Mouse (Mus musculus) hindbrain, embryonic 14.5 days (tissue): ENCODE data around the gene Myrip. TPM values are rescaled to one million over a fixed set of nuclear protein-coding genes. Genes with fewer than 3 reads are reported as not detected.
A peak's percentile ranks its signal among the peaks of the same experiment; 100 is the strongest.

Experiments
- ATAC-seq: fragments of 200-750 bp; cut with Nextera tagmentation; 2 replicates; pipeline ENCODE4 v1.8.0; 2017; ENCODE audit warnings: moderate number of reproducible peaks, mild to moderate bottlenecking, moderate TSS enrichment, moderate library complexity; ENCODE audit not compliant: low FRiP score
- DNase-seq: peaks from one replicate; pipeline ENCODE4 v3.0.0-alpha.2; 2015; ENCODE audit warnings: low spot score
- H3K27ac ChIP-seq: fragments of 300-500 bp; sonication (generic); 2 replicates; pipeline ENCODE4 v1.5.1; 2014; ENCODE audit warnings: mild to moderate bottlenecking, moderate library complexity
- H3K27me3 ChIP-seq: fragments of 300-500 bp; sonication (generic); 2 replicates; pipeline ENCODE4 v1.6.1; 2014; ENCODE audit warnings: mild to moderate bottlenecking, low read length, mixed read lengths; ENCODE audit not compliant: control insufficient read depth, insufficient read depth
- H3K36me3 ChIP-seq: fragments of 300-500 bp; sonication (generic); replicated peaks from 2 replicates; pipeline ENCODE4 v1.6.1; 2014; ENCODE audit not compliant: control insufficient read depth, insufficient read depth
- H3K4me1 ChIP-seq: fragments of 300-500 bp; sonication (generic); replicated peaks from 2 replicates; pipeline ENCODE4 v1.6.1; 2014; ENCODE audit warnings: antibody characterized with exemption, low read length, mixed read lengths; ENCODE audit not compliant: control insufficient read depth, insufficient read depth
- H3K4me2 ChIP-seq: fragments of 300-500 bp; sonication (generic); replicated peaks from 2 replicates; pipeline ENCODE4 v1.6.1; 2014; ENCODE audit warnings: mild to moderate bottlenecking, moderate library complexity
- H3K4me3 ChIP-seq: fragments of 300-500 bp; sonication (generic); replicated peaks from 2 replicates; pipeline ENCODE4 v1.5.1; 2014; ENCODE audit warnings: mild to moderate bottlenecking, low read length
- H3K9ac ChIP-seq: fragments of 300-500 bp; sonication (generic); 2 replicates; pipeline ENCODE4 v1.6.1; 2014
- H3K9me3 ChIP-seq: fragments of 300-500 bp; sonication (generic); 2 replicates; pipeline ENCODE4 v1.6.1; 2016; ENCODE audit warnings: low read length; ENCODE audit not compliant: control insufficient read depth
- WGBS: fragments of 180-500 bp; shearing (Covaris S2); extraction: QIAGEN DNeasy Blood & Tissue Kit; methylation state at CpG from one replicate; pipeline ENCODE4 v1.1.7; 2014; 5-methylcytosine and 5-hydroxymethylcytosine counted together
- polyA plus RNA-seq: library from polyadenylated mRNA; unstranded; fragments of >200 nt; fragmentation: Nextera tagmentation; extraction: Ambion mirVana; gene quantifications from 2 replicates; pipeline ENCODE4 v1.2.1, GENCODE M21; 2014

The Myrip gene
- polyA plus RNA-seq, 1 experiment from 2014 or later, result 7.7 TPM

DNA sequence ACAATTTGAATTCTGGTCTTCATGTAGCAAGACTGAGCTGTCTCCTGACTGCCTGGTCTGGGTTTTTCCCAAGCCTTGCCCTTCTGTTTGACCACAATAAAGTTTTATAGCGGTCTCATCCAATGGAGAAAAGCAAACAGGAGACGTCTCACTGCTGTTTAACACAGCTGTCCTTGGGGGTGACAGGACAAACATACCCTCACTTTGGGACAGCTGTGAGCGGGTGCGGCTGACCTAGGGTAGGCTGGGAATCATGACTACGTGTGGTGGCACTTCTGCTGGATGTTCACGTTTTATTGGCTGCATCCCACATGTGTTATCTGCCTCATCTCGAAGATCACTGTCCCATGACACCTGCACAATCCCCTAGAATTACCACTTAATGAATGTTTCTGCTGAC is 49.7 kb downstream of the Myrip start:
- H3K9me3 ChIP-seq, result no peaks in the 10 kb centered on the region
- H3K36me3 ChIP-seq, result no peaks in the 10 kb centered on the region
- peaks cover 17% of the 10 kb centered on the region for H3K4me1 ChIP-seq
- no peak for DNase-seq
- no peaks in the 10 kb centered on the region for H3K27me3 ChIP-seq
- no peak overlapping the region for H3K27ac ChIP-seq
- 68% methylated on average over 7 of the region's 7 CpGs for WGBS
- no peak for ATAC-seq
- no peak overlapping the region for H3K4me3 ChIP-seq
- H3K4me2 ChIP-seq, result no peak overlapping the region
- H3K9ac ChIP-seq, result no peak overlapping the region

- Histone ChIP-seq H3K9me3 (no peaks in the 10 kb centered on the region), H3K4me2 (no peak overlapping the region)
- DNase-seq, result no peak
These were observed 50.2 kb downstream of the Myrip start for GRCm38 (mm10) chr9:120351474-120351873.

DNA sequence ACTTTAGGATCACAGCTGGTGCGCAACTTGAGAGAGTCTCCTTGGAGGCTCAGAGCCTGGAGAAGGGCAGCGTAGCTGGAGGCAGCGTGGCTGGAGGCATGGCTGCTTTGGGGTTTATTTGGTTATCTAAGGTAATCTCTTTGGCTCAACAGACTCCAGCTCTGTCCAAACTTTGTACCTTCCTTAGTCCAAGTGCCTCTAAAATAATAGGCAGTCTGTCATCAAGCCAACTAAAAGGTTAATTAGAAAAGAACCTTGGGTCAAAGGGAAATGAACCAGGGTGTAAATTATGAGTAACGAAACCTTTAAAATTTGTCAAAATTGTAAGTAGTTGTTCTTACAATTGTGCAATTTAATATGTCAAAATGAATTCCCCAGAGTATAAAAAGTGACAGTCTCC is 51.7 kb downstream of the Myrip start:
- Histone ChIP-seq H3K9ac (no peak overlapping the region), H3K4me3 (no peak overlapping the region), H3K27me3 (no peaks in the 10 kb centered on the region), H3K4me2 (no peak overlapping the region), H3K4me1 (peaks cover 11% of the 10 kb centered on the region), H3K9me3 (no peaks in the 10 kb centered on the region), H3K36me3 (no peaks in the 10 kb centered on the region), H3K27ac (no peak overlapping the region)
- ATAC-seq (no peak), DNase-seq (no peak)
- 96% methylated on average over 4 of the region's 4 CpGs for WGBS

More at GRCm38 (mm10) chr9:120351474-120351873, 50.2 kb downstream of the Myrip start:
- no peak for ATAC-seq
- Histone ChIP-seq H3K27me3 (no peaks in the 10 kb centered on the region), H3K36me3 (no peaks in the 10 kb centered on the region), H3K4me3 (no peak overlapping the region), H3K27ac (no peak overlapping the region), H3K4me1 (peaks cover 12% of the 10 kb centered on the region), H3K9ac (no peak overlapping the region)
- 82% methylated on average over 8 of the region's 8 CpGs for WGBS

GRCm38 (mm10) chr9:120353967-120354366 is 52.7 kb downstream of the Myrip start:
- WGBS, result 80% methylated on average over 3 of the region's 3 CpGs
- no peak overlapping the region for H3K4me2 ChIP-seq
- no peak overlapping the region for H3K9ac ChIP-seq
- ATAC-seq (no peak), DNase-seq (no peak)
- H3K27ac ChIP-seq, result no peak overlapping the region
- no peaks in the 10 kb centered on the region; the same call in 1 of the 2 replicates for H3K27me3 ChIP-seq
- H3K4me3 ChIP-seq, result no peak overlapping the region
- H3K9me3 ChIP-seq, result no peaks in the 10 kb centered on the region
- no peaks in the 10 kb centered on the region for H3K36me3 ChIP-seq
- peaks cover 9% of the 10 kb centered on the region for H3K4me1 ChIP-seq

DNA sequence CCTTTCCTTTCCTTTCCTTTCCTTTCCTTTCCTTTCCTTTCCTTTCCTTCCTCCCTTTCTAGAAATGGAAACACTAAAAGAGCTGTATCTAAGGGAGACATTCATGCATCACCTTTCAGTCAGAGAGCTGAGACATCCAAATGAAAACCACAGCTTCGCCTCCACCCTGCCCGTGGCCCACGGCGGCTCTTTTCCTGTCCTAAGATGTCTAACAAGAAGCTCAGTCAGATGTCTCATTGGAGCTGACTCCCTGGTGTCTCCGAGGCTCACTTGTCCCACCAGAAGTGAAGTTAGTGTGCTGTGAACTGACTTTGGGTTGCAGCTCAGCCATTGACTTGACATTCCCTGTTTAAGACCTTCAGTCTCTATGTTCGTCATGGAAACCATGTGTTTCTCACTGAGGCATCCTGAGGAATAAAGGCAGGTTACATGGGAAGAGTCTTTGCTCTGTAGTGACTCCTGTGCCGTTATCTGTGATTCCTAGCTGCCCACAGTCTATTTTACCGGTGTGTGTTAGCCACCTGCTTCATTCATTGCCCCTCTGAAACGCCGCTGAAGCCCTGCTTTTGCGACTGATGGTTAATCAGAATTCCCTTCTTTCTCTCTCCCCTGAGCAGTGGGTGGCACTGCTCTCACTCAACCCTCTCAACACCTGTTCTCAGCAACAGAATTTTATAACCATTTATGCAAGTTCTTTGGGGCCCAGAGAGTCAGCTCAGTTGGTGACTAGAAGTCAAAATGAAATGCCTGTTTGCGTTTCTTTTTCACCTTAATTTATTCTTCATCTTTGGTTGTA is 53.4 kb downstream of the Myrip start:
- Histone ChIP-seq H3K4me3 (no peak overlapping the region), H3K36me3 (no peaks in the 10 kb centered on the region), H3K27ac (no peak overlapping the region), H3K4me2 (no peak overlapping the region), H3K9me3 (no peaks in the 10 kb centered on the region), H3K9ac (no peak overlapping the region), H3K4me1 (peaks cover 1% of the 10 kb centered on the region; the same call in 1 of the 2 replicates), H3K27me3 (no peaks in the 10 kb centered on the region; the same call in 1 of the 2 replicates)
- DNase-seq (no peak), ATAC-seq (no peak)
- 88% methylated on average over 12 of the region's 12 CpGs for WGBS

DNA sequence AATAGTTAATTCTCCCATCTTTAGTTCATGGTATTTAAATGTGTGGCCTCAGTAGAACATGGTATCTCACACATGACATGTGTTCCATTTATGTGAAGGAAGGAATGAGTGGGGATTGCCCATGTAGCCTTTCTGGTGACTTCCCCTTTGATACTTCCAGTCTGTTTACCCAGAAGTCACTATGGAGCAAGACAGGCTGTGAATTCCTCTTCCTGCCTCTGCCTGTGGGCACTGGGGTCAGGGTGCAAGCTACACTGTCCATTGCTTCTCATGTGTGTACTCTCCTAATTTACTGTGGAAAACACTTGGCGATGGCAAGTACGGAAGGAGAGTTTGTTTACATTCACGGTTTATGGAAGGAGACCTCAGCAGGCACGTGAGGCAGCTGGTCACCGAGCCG is 55.2 kb downstream of the Myrip start:
- Histone ChIP-seq H3K27me3 (no peaks in the 10 kb centered on the region; the same call in 1 of the 2 replicates), H3K36me3 (no peaks in the 10 kb centered on the region), H3K4me2 (no peak overlapping the region), H3K27ac (no peak overlapping the region), H3K9ac (no peak overlapping the region), H3K4me3 (no peak overlapping the region), H3K4me1 (peaks cover 7% of the 10 kb centered on the region; the same call in 1 of the 2 replicates), H3K9me3 (no peaks in the 10 kb centered on the region)
- DNase-seq (no peak), ATAC-seq (no peak)
- WGBS, result 89% methylated on average over 6 of the region's 6 CpGs

- ATAC-seq (no peak), DNase-seq (no peak)
- Histone ChIP-seq H3K4me3 (no peak overlapping the region), H3K36me3 (no peaks in the 10 kb centered on the region), H3K4me1 (peaks cover 7% of the 10 kb centered on the region; the same call in 1 of the 2 replicates), H3K27me3 (no peaks in the 10 kb centered on the region; the same call in 1 of the 2 replicates), H3K9me3 (no peaks in the 10 kb centered on the region), H3K9ac (no peak overlapping the region), H3K27ac (no peak overlapping the region), H3K4me2 (no peak overlapping the region)
- WGBS, result 74% methylated on average over 6 of the region's 6 CpGs
These were observed 56.7 kb downstream of the Myrip start for GRCm38 (mm10) chr9:120358060-120358459.

- Histone ChIP-seq H3K4me2 (no peak overlapping the region), H3K27me3 (no peaks in the 10 kb centered on the region; the same call in 1 of the 2 replicates), H3K36me3 (no peaks in the 10 kb centered on the region), H3K9ac (no peak overlapping the region), H3K4me3 (no peak overlapping the region), H3K4me1 (peaks cover 7% of the 10 kb centered on the region; the same call in 1 of the 2 replicates), H3K9me3 (no peaks in the 10 kb centered on the region), H3K27ac (peak overlapping the region; percentile 77)
- ATAC-seq (peak; percentile 57; the same call in 1 of the 2 replicates), DNase-seq (peak; percentile 64)
- 65% methylated on average over 14 of the region's 14 CpGs for WGBS
These were observed 59.3 kb downstream of the Myrip start for GRCm38 (mm10) chr9:120360397-120361177.

DNA sequence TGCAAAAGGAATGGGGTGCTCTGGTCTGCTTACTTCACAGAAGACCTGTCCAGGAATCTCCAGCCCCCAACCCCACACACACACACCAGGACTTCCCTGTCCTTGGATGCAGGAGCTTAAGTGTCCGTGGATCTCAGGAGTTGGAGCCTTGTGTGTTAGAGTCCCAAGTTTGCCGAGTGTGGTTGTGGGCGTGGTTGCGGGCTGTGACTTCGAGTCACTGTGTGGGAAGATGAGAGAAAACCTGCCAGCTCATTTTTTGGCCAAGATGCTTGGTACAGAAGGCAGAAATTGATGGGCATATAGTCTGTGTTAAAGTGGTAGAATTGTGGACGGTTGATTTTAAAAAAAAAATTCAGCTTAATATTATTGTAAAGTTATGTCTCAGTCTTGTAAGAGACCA is 60.3 kb downstream of the Myrip start:
- Histone ChIP-seq H3K4me2 (no peak overlapping the region), H3K27ac (no peak overlapping the region), H3K27me3 (no peaks in the 10 kb centered on the region; the same call in 1 of the 2 replicates), H3K4me3 (no peak overlapping the region), H3K9ac (no peak overlapping the region), H3K9me3 (no peaks in the 10 kb centered on the region), H3K36me3 (no peaks in the 10 kb centered on the region), H3K4me1 (peaks cover 7% of the 10 kb centered on the region; the same call in 1 of the 2 replicates)
- ATAC-seq, result no peak
- 93% methylated on average over 6 of the region's 6 CpGs for WGBS
- no peak for DNase-seq
